Mouse (Mus musculus): ENCODE results near the gene Etfdh. TPM values are rescaled to one million over a fixed set of nuclear protein-coding genes. Genes with fewer than 3 reads are reported as not detected.

The Etfdh gene
- polyA plus RNA-seq, 1 experiment: 28.7 TPM

GRCm38 (mm10) chr3:79561784-79562715, 67.2 kb downstream of the Etfdh start:
- Histone ChIP-seq H3K9ac (ENCODE audit: low read depth, poor library complexity, severe bottlenecking) (no peak overlapping the region), H3K36me3 (ENCODE audit: control insufficient read depth, insufficient read depth, low read length, poor library complexity, severe bottlenecking) (no peaks in the 10 kb centered on the region), H3K4me3 (ENCODE audit: low read depth, low read length) (no peak overlapping the region), H3K4me1 (ENCODE audit: control insufficient read depth, insufficient read depth, low read length) (no peaks in the 10 kb centered on the region), H3K27me3 (ENCODE audit: control insufficient read depth, insufficient read depth, low read length, poor library complexity, severe bottlenecking) (no peaks in the 10 kb centered on the region), H3K9me3 (replicated peaks; ENCODE audit: control insufficient read depth, insufficient read depth, low read length, poor library complexity, severe bottlenecking) (no peaks in the 10 kb centered on the region), H3K27ac (ENCODE audit: insufficient read depth, low read length) (no peak overlapping the region)
- TF ChIP-seq EP300 (IDR thresholded peaks at IDR 0.05; ENCODE audit: insufficient read depth, low read depth, low read length): no peak
- no peak for TF ChIP-seq POLR2A (IDR thresholded peaks at IDR 0.05; ENCODE audit: insufficient read depth, low read length)
- TF ChIP-seq CTCF (IDR thresholded peaks at IDR 0.05; ENCODE audit: low read depth, low read length): no peak

- no peak for TF ChIP-seq POLR2A (IDR thresholded peaks at IDR 0.05; ENCODE audit: insufficient read depth, low read length)
- no peak for TF ChIP-seq CTCF (IDR thresholded peaks at IDR 0.05; ENCODE audit: low read depth, low read length)
- no peak for TF ChIP-seq EP300 (IDR thresholded peaks at IDR 0.05; ENCODE audit: insufficient read depth, low read depth, low read length)
- no peaks in the 10 kb centered on the region for H3K36me3 ChIP-seq (ENCODE audit: control insufficient read depth, insufficient read depth, low read length, poor library complexity, severe bottlenecking)
Observed at GRCm38 (mm10) chr3:79560555-79560954, 68.7 kb downstream of the Etfdh start.

GRCm38 (mm10) chr3:79559773-79560045, 69.6 kb downstream of the Etfdh start:
- Histone ChIP-seq H3K4me1 (ENCODE audit: control insufficient read depth, insufficient read depth, low read length) (no peaks in the 10 kb centered on the region), H3K4me3 (ENCODE audit: low read depth, low read length) (no peak overlapping the region), H3K27me3 (ENCODE audit: control insufficient read depth, insufficient read depth, low read length, poor library complexity, severe bottlenecking) (no peaks in the 10 kb centered on the region), H3K27ac (ENCODE audit: insufficient read depth, low read length) (no peak overlapping the region), H3K9me3 (replicated peaks; ENCODE audit: control insufficient read depth, insufficient read depth, low read length, poor library complexity, severe bottlenecking) (no peaks in the 10 kb centered on the region), H3K36me3 (ENCODE audit: control insufficient read depth, insufficient read depth, low read length, poor library complexity, severe bottlenecking) (no peaks in the 10 kb centered on the region), H3K9ac (ENCODE audit: low read depth, poor library complexity, severe bottlenecking) (no peak overlapping the region)
- TF ChIP-seq CTCF (IDR thresholded peaks at IDR 0.05; ENCODE audit: low read depth, low read length) (no peak), POLR2A (IDR thresholded peaks at IDR 0.05; ENCODE audit: insufficient read depth, low read length) (no peak), EP300 (IDR thresholded peaks at IDR 0.05; ENCODE audit: insufficient read depth, low read depth, low read length) (no peak)

More at GRCm38 (mm10) chr3:79560555-79560954, 68.7 kb downstream of the Etfdh start:
- H3K4me1 ChIP-seq (ENCODE audit: control insufficient read depth, insufficient read depth, low read length): no peaks in the 10 kb centered on the region
- no peak overlapping the region for H3K27ac ChIP-seq (ENCODE audit: insufficient read depth, low read length)
- H3K4me3 ChIP-seq (ENCODE audit: low read depth, low read length): no peak overlapping the region
- no peaks in the 10 kb centered on the region for H3K27me3 ChIP-seq (ENCODE audit: control insufficient read depth, insufficient read depth, low read length, poor library complexity, severe bottlenecking)
- H3K9ac ChIP-seq (ENCODE audit: low read depth, poor library complexity, severe bottlenecking): no peak overlapping the region
- H3K9me3 ChIP-seq (replicated peaks; ENCODE audit: control insufficient read depth, insufficient read depth, low read length, poor library complexity, severe bottlenecking): no peaks in the 10 kb centered on the region

GRCm38 (mm10) chr3:79559021-79559772, 70.1 kb downstream of the Etfdh start:
- Histone ChIP-seq H3K27ac (ENCODE audit: insufficient read depth, low read length) (no peak overlapping the region), H3K36me3 (ENCODE audit: control insufficient read depth, insufficient read depth, low read length, poor library complexity, severe bottlenecking) (no peaks in the 10 kb centered on the region), H3K4me3 (ENCODE audit: low read depth, low read length) (no peak overlapping the region), H3K4me1 (ENCODE audit: control insufficient read depth, insufficient read depth, low read length) (no peaks in the 10 kb centered on the region), H3K9me3 (replicated peaks; ENCODE audit: control insufficient read depth, insufficient read depth, low read length, poor library complexity, severe bottlenecking) (no peaks in the 10 kb centered on the region), H3K27me3 (ENCODE audit: control insufficient read depth, insufficient read depth, low read length, poor library complexity, severe bottlenecking) (no peaks in the 10 kb centered on the region), H3K9ac (ENCODE audit: low read depth, poor library complexity, severe bottlenecking) (no peak overlapping the region)
- TF ChIP-seq POLR2A (IDR thresholded peaks at IDR 0.05; ENCODE audit: insufficient read depth, low read length): no peak
- TF ChIP-seq CTCF (IDR thresholded peaks at IDR 0.05; ENCODE audit: low read depth, low read length): no peak
- no peak for TF ChIP-seq EP300 (IDR thresholded peaks at IDR 0.05; ENCODE audit: insufficient read depth, low read depth, low read length)

GRCm38 (mm10) chr3:79555061-79555460, 74.2 kb downstream of the Etfdh start:
- H3K4me1 ChIP-seq (ENCODE audit: control insufficient read depth, insufficient read depth, low read length): no peaks in the 10 kb centered on the region

More at GRCm38 (mm10) chr3:79555061-79555460, 74.2 kb downstream of the Etfdh start:
- Histone ChIP-seq H3K9ac (ENCODE audit: low read depth, poor library complexity, severe bottlenecking) (no peak overlapping the region), H3K36me3 (ENCODE audit: control insufficient read depth, insufficient read depth, low read length, poor library complexity, severe bottlenecking) (no peaks in the 10 kb centered on the region), H3K27me3 (ENCODE audit: control insufficient read depth, insufficient read depth, low read length, poor library complexity, severe bottlenecking) (no peaks in the 10 kb centered on the region), H3K27ac (ENCODE audit: insufficient read depth, low read length) (no peak overlapping the region), H3K9me3 (replicated peaks; ENCODE audit: control insufficient read depth, insufficient read depth, low read length, poor library complexity, severe bottlenecking) (no peaks in the 10 kb centered on the region), H3K4me3 (ENCODE audit: low read depth, low read length) (no peak overlapping the region)
- no peak for TF ChIP-seq EP300 (IDR thresholded peaks at IDR 0.05; ENCODE audit: insufficient read depth, low read depth, low read length)
- TF ChIP-seq CTCF (IDR thresholded peaks at IDR 0.05; ENCODE audit: low read depth, low read length): no peak
- TF ChIP-seq POLR2A (IDR thresholded peaks at IDR 0.05; ENCODE audit: insufficient read depth, low read length): no peak

Other genes with a start within 250 kb of the Etfdh start
- gene Fnip2, start 61.7 kb downstream of the Etfdh start, polyA plus RNA-seq (2011; ENCODE audit: insufficient read depth, insufficient read length, low read depth, missing spikeins): 35.5 and 36.7 TPM in 2 replicates
- gene Ppid, start 38.2 kb downstream of the Etfdh start, polyA plus RNA-seq (2011; ENCODE audit: insufficient read depth, insufficient read length, low read depth, missing spikeins): 288 and 297 TPM in 2 replicates
- gene 4930579G24Rik, start 421 bp downstream of the Etfdh start, polyA plus RNA-seq (2011; ENCODE audit: insufficient read depth, insufficient read length, low read depth, missing spikeins): 13.9 and 15.8 TPM in 2 replicates
- gene Rxfp1, start 108.4 kb upstream of the Etfdh start, polyA plus RNA-seq (2011; ENCODE audit: insufficient read depth, insufficient read length, low read depth, missing spikeins): not detected in 2 replicates
- 15.8 and 17.0 TPM in 2 replicates for gene Tmem144, start 223.3 kb upstream of the Etfdh start, polyA plus RNA-seq (2011; ENCODE audit: insufficient read depth, insufficient read length, low read depth, missing spikeins)

All from ES-Bruce4 (cell line).